Mouse (Mus musculus) heart, adult 18-20 months (tissue): ENCODE data around the gene AC140267.1. TPM values are rescaled to one million over a fixed set of nuclear protein-coding genes. Genes with fewer than 3 reads are reported as not detected.
A peak's percentile ranks its signal among the peaks of the same experiment; 100 is the strongest.

Source experiments
- DNase-seq, 2 experiments: peaks; one replicate each; pipeline ENCODE4 v3.0.0; 2021 to 2022; ENCODE audit warnings: mixed read lengths in 1 of 2
- total RNA-seq, 2 experiments: library from RNA; stranded (reverse); gene quantifications; 2 replicates each; pipeline ENCODE4 v1.2.3; 2021

AC140267.1 gene
- total RNA-seq, 2 experiments from 2014 or later, result 9.9 to 15.3 TPM

GRCm38 (mm10) chr15:80228071-80228800 lies 7.4 kb upstream of the AC140267.1 start:
- DNase-seq, result no peak

- no peak for DNase-seq
Observed at GRCm38 (mm10) chr15:80232331-80232730, 3.3 kb upstream of the AC140267.1 start.

DNA sequence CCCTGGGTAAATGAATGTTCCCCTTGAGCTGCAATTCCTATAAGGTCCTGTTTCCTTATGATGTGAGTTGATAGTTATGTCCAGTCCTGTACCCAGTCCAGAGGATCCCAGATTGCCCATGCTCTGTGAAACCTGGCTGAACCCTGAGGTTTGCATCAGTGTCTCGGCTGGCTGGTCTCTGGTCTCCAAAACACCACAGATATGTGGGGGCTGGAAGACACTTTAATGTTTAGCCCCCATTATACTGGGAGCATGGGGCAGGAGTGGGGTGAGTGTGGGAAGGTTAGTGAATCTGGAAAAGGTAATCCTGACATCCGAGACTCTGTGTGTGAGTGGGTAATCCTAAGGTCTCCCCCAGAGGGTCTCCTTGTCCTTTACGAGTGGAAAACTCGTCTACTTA lies 2.6 kb upstream of the AC140267.1 start:
- DNase-seq, result no peak

GRCm38 (mm10) chr15:80233733-80234509 lies 1.7 kb upstream of the AC140267.1 start, which contains the start of gene Mief1:
TSS of gene Mief1 (plus strand) at chr15:80234018.
- peak; percentile 98 to 99 for DNase-seq

GRCm38 (mm10) chr15:80248135-80248534 lies 12.5 kb downstream of the AC140267.1 start:
- DNase-seq, result no peak

DNA sequence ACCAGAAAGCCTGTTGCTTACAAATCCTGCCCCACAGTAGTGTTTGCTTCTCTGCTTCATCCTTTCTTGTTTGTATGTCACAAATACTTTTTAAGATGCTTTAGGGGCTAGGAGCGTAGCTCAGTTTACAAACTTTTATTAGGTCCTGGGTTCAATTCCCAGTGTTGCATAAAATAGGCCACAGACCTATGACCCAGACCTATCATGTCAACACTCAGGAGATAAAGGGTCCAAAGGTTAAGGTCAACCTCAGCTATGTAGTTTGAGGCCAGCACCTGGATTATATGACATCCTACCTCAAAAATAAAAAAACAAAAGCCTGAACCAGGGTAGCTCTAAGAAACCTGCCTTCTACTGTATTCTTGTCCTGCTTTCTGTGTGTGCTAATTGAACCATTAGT lies 13.0 kb downstream of the AC140267.1 start:
- no peak for DNase-seq

- no peak for DNase-seq
Observed at GRCm38 (mm10) chr15:80249672-80250071, 14.0 kb downstream of the AC140267.1 start.

- DNase-seq, result no peak
Observed at GRCm38 (mm10) chr15:80250586-80250985, 15.0 kb downstream of the AC140267.1 start.

GRCm38 (mm10) chr15:80253530-80253929 lies 17.9 kb downstream of the AC140267.1 start:
- no peak for DNase-seq

DNA sequence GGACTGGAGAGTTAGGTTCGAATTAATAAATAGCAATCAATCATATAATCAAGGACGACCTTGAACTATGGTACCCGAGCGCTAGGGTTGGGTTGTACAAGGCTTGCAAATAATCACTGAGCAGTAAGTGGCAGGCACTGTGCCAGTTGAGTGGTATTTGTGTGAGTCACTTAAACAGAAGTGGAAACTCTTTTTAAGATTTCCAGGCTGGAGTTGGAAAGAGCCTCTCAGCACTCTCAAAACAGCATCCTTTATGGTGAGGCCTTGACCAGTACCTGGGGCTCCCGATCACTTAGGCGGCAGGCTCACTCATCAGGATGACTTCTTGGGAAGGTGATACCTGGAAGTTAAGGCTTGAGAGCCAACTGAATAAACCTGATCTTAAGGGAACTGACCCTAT lies 18.6 kb downstream of the AC140267.1 start:
- no peak for DNase-seq

GRCm38 (mm10) chr15:80254847-80255645 lies 19.4 kb downstream of the AC140267.1 start, which contains the start of gene Atf4:
TSS of gene Atf4 (plus strand) at chr15:80255184.
- DNase-seq, result peak; percentile 98 to 99

GRCm38 (mm10) chr15:80255646-80256121 lies 20.0 kb downstream of the AC140267.1 start:
- DNase-seq, result peak; percentile 83 to 87

DNA sequence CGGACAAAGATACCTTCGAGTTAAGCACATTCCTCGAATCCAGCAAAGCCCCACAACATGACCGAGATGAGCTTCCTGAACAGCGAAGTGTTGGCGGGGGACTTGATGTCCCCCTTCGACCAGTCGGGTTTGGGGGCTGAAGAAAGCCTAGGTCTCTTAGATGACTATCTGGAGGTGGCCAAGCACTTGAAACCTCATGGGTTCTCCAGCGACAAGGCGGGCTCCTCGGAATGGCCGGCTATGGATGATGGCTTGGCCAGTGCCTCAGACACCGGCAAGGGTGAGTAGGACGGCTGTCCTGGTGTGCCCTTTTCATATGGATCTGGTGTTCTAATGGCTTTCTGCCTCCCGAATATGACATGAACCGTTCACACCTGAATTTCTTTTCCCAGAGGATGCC lies 20.6 kb downstream of the AC140267.1 start:
- DNase-seq, result no peak

DNA sequence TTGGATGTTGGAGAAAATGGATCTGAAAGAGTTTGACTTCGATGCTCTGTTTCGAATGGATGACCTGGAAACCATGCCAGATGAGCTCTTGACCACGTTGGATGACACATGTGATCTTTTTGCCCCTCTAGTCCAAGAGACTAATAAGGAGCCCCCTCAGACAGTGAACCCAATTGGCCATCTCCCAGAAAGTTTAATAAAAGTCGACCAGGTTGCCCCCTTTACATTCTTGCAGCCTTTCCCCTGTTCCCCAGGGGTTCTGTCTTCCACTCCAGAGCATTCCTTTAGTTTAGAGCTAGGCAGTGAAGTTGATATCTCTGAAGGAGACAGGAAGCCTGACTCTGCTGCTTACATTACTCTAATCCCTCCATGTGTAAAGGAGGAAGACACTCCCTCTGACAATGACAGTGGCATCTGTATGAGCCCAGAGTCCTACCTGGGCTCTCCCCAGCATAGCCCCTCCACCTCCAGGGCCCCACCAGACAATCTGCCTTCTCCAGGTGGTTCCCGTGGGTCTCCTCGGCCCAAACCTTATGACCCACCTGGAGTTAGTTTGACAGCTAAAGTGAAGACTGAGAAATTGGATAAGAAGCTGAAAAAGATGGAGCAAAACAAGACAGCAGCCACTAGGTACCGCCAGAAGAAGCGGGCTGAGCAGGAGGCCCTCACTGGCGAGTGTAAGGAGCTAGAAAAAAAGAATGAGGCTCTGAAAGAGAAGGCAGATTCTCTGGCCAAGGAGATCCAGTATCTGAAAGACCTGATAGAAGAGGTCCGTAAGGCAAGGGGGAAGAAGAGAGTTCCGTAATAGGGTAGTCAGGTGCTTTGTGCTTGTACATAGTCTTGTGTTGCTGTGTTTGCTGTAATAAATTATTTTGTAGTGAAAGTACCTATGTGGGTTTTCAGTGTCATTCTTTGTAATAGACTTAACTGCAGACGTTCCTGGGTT lies 21.3 kb downstream of the AC140267.1 start:
- DNase-seq, result no peak

DNA sequence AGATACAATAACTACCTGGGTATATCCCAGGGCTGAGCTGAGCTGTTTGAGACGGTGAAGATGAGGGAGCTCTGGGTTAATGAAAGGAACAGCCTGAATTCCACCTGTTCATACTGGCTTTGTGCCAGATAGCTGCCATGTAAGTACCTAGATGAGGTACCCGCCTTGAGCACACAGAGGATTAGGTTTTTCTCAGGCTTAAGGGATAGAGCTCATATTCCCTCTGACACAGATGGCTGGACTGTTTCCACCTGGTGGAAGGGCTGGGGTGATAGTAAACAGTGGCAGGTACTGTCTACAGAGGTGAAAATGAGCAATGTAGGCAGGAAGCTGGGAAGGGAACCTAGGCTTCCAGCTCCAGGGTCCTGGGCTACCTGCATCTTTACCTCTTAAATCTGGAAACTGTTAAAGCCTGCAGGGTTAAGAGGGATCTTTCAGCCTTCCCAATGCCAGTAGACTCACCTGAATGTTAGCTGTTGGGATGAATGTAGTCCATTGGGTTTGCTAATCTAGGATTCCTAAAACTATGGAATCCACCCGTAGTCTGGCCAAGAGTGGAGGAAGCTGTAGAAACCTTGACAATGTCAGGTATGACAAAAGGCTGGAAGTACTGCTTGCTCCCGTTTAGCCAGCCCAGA lies 22.1 kb downstream of the AC140267.1 start:
- no peak for DNase-seq

DNA sequence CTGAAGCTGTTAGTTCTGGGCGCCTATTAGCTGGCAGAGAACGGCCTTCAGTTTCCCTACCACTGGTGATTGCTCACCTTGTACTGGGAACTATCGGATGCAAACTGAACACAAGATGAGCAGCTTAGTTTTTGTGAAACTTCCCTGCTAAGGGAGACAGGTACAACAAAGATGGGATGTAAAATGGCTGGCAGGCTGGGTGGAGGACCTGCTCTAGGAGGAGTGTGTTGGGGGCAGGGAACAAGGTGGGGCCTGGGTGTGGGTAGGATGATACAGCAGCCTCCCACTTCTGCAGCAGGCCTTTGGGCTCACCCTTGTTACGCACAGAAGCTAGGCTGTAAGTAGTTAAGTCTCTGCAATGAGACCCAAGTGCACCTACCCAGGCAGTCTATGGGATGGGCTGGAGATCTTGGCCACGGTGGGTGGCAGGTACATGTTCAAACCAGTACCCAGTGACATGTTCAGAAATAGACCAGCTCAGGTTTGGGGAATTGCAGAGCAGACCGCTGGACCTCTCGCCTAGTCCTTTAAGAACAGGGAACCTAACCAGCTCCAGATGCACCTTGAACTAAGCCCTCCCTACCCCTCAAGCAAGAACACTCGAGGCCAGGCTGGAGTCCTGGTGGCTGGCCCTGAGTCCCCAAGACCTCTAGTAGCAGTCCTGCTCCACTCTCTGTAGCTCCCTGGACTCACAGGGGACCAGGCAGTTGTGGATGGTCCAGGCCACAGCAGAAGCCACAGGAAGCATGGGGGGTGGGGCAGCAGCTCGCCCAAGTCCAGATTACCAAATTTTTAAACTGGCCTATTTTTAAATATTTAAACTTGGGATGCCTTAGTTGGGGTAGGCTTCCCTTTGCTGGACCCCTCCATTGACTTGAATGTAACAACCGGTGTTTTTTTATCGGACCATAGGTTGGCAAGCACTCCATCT lies 22.9 kb downstream of the AC140267.1 start:
- DNase-seq, result no peak

- no peak for DNase-seq
Observed at GRCm38 (mm10) chr15:80259406-80260045, 23.9 kb downstream of the AC140267.1 start.

- peak; percentile 78 to 93 for DNase-seq
Observed at GRCm38 (mm10) chr15:80260677-80261076, 25.0 kb downstream of the AC140267.1 start.

- DNase-seq, result no peak
Observed at GRCm38 (mm10) chr15:80261100-80261499, 25.5 kb downstream of the AC140267.1 start.
